Mouse (Mus musculus): ENCODE measurements around the gene Actl10.

- TF ChIP-seq CTCF (IDR thresholded peaks at IDR 0.05; ENCODE audit: extremely low read depth, insufficient read depth, low read length) = no peak
- TF ChIP-seq POLR2A (IDR thresholded peaks at IDR 0.05; ENCODE audit: extremely low read depth, insufficient read depth, low read length) = no peak
Measured at GRCm38 (mm10) chr2:154549886-154550189, 1.7 kb upstream of the Actl10 start.

Data from cortical plate, adult 2 months (tissue).